Mouse (Mus musculus) CD4-positive naive resting alpha-beta T cell, adult 76 days (primary cell): ENCODE measurements around the gene Nek3. TPM values are rescaled to one million over a fixed set of nuclear protein-coding genes. Genes with fewer than 3 reads are reported as not detected.

Source experiments
- total RNA-seq: library from RNA; stranded (reverse); gene quantifications from one replicate; pipeline ENCODE4 v1.2.4, GENCODE M21; 2023

Gene Nek3
- 4.0 TPM for total RNA-seq

GRCm38 (mm10) chr8:22166080-22166603, at the start of gene Nek3:
Nek3 (minus strand) TSS chr8:22166435.

GRCm38 (mm10) chr8:22192660-22193431, 26.6 kb upstream of the Nek3 start, which contains the start of gene Vps36:
Vps36 (plus strand) TSS chr8:22192809.

GRCm38 (mm10) chr8:22185431-22186397, 19.5 kb upstream of the Nek3 start, which contains the start of gene Ckap2:
Ckap2 (minus strand) TSS chr8:22185819.

GRCm38 (mm10) chr8:22124220-22125152, 41.7 kb downstream of the Nek3 start, which contains the start of gene Nek5:
Nek5 (minus strand) TSS chr8:22125053.

Other genes with a start within 250 kb of the Nek3 start
- gene Defb15, start 233.7 kb downstream of the Nek3 start, total RNA-seq, result not detected
- not detected for gene Defb35, start 228.1 kb downstream of the Nek3 start, total RNA-seq
- gene Defb13, start 219.7 kb downstream of the Nek3 start, total RNA-seq, result not detected
- not detected for gene Fam90a1a, start 207.7 kb downstream of the Nek3 start, total RNA-seq
- not detected for gene Ccdc70, start 196.7 kb downstream of the Nek3 start, total RNA-seq
- 0.23 TPM for gene Atp7b, start 106.1 kb downstream of the Nek3 start, total RNA-seq
- gene Alg11, start 105.7 kb downstream of the Nek3 start, total RNA-seq, result 21.7 TPM
- not detected for gene Nek5, start 41.4 kb downstream of the Nek3 start, total RNA-seq
- gene Ckap2, start 19.4 kb upstream of the Nek3 start, total RNA-seq, result 3.2 TPM
- gene Vps36, start 26.4 kb upstream of the Nek3 start, total RNA-seq, result 23.8 TPM
- 0.64 TPM for gene Thsd1, start 60.9 kb upstream of the Nek3 start, total RNA-seq
- not detected for gene Tpte, start 117.0 kb upstream of the Nek3 start, total RNA-seq
- 5.1 TPM for gene Slc25a15, start 232.2 kb upstream of the Nek3 start, total RNA-seq
- 13.4 TPM for gene Mrps31, start 244.9 kb upstream of the Nek3 start, total RNA-seq